Mouse (Mus musculus) spleen, postnatal 4 days (tissue): ENCODE results near the gene Nbea.
A peak's percentile ranks its signal among the peaks of the same experiment; 100 is the strongest.
"Not testable (repeated sequence)": the region's sequence is repeated elsewhere in the genome, so short reads cannot be mapped to it uniquely, and the experiment has no call there.

ENCODE experiments used
- DNase-seq, 2 experiments: peaks; one replicate each; pipeline ENCODE4 v3.0.0; 2022; ENCODE audit warnings: low spot score in 2 of 2

The Nbea gene

DNA sequence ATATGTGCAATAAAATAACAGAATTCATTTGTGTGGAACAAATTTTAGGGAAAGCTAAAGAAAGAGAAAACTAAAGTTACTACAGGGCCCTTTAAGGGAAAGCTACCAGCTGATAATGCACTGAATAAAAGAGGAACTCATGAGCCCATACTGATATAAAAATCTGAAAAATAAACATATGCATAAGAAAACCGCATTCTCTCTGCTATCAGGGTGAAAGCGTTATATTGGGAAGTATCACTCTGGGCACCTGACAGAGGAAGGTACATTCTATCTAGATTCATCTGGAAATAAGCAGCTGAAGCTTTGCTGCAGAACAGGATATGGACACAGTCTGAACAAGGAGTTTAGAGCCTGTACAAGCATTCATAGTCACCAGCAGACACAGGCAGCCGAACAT lies 148.9 kb downstream of the Nbea start:
- no peak for DNase-seq

DNA sequence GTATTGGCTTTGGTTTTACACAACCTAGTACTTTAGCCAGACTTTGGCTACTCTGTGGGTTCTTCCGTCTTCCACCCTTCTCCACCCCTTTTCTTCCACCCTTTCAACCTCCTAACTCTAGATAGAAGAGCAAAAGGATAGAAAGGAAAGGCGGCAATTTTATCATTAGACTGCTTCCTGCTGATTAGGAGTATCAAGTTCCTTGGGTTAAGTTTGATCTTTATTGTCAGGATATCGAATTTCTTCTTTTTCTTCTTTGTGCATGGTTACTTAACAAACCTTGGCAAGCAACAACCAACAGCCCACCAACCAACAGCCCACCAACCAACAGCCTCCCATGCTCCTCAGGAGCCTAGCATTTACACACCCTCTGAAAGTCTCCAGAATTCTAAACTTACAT lies 165.0 kb downstream of the Nbea start:
- DNase-seq = no peak

DNA sequence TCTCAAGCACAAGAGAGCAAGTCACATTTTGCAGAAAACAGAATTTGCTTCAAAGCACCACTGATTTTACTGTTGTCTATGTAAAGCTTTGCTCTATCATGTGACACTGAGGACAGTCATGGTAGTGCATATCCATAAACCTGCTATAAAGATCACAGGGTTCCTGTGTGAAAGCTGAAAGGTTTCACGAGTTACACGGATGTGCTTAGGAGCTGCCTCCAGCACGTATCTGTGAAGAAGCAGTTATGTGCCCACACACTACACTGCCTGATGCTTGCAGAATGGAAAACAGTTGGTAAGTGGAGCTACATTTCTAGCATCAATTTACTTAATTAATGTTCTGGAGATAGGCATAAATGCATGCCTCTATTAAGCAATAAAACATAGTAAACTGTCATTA lies 172.4 kb downstream of the Nbea start:
- no peak for DNase-seq

DNA sequence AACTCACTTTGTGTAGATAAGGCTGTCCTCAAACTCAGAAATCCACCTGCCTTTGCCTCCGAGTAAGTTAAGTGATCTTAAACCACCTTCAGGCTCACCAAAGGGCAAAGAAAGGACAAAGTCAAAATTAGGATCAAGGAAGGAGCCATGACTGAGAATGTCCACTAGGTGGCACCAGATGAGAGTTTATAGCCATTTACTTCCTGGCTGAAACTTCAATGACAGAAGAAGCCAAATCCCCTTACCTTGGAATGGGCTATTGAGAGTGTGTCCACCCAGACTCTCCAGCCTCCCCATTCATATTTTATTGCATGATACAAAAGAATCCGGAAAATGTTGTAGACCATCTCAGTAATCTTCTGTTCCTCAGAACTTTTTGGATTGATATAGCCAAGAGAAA lies 175.5 kb downstream of the Nbea start:
- no peak for DNase-seq

DNA sequence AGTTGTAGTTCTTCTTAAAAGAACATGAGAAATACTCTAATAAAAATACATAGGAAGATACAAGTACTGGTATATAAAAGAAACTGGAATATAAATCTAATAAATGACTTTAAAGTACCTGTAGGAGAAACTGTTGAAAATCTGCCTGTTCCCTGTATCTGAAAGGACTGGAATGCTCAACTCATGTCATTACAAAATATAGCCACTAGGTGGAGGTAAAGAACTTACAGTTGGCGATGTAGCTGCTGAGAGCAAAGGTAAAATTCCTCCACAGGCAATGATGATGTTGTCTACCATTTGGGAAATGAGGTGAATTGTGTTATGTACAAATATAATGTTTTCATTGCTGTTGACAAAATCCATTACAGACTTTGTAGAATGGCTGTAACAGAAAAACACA lies 183.2 kb downstream of the Nbea start:
- no peak for DNase-seq

DNA sequence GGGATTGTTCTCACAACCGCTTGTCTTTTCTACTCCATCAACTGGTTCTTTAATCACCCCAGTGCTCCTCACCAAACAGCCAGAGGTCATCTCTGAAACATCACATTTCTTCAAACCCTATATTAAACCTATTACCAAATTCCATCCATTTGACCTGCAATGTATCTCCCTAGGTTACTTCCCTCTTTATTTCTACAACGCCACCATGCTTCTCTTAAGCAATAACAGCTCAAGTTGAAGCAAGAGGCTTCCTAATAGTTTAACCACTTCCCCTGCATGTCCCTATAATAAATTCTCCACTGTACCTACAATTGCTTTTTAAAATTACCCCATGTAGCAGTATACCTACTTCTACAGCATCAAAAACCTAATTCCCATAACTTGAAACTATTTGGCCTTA lies 205.1 kb downstream of the Nbea start:
- DNase-seq = no peak

DNA sequence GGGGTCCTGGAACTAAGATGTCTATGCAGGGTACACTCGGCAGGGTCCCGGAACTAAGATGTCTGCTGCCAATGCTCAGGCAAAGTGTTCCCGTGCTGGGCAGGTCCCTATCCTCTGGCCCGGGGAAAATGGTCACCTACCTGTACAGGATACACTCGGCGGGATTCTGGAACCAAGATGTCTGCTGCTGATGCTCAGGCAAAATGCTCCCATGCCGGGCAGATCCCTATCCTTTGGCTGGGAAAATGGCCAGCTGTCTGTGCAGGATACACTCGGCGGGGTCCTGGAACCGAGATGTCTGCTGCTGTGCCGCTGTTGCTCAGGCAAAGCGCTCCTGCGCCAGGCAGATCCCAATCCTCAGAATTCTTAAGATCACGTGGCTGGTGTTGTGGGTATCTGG lies 206.5 kb downstream of the Nbea start:
- not testable (repeated sequence) for DNase-seq

DNA sequence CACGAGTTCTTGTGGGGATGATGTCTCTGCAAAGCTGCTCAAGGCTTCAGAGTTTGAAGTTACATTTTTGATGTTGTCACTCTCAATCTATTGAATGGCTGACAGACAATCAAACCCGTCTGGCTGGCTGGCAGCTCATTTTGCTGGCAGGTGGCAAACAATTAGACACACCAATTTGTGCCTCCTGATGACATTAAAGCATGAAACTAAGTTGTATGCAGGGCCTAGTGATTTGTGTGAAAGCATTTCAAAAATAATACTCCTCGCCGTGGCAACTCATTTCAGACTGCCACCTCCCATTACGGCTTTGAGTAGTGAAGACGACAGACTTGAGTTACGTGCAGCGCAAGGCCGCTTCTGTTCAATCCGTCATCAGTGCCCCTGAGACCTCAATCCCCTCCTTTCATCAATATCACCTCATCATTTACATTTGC lies 217.8 kb downstream of the Nbea start:
- no peak for DNase-seq

DNA sequence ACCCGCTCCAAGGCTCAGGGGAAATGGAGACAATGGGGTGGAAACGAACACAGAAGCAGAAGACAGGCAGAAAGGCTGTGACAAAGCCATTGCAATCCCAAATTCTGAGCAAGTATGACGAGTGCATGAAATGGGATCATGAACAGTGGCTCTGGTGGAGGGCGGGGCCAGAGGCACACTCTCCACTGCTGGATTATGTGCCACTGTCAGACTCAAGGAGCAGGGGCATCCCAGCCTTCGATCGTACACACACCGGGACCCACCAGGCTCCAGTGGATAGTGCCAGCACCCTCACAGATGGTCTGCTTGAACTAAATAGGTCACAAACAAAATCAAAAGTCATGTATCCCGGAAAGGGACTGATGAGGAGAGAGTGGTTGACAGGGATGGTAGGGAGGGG lies 220.5 kb downstream of the Nbea start:
- peak in 1 of 2 experiments; percentile 49 for DNase-seq

DNA sequence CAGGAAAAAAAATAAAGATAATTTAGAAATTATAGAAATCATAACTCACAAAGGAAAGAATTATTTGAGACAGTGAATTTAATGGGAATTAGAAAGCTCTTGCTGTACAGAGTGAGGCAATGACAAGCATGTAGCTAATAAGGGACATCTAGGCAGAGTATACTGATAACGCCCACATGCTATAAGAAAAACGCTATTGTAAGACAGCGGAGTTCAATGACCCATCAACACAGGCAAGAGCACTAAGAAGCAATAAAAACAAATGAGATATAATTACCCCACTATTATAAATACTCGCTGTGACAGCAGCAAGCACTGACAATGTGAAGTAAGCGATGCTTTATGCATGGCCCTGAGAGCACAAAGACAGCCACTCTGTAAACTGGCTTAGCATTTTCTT lies 233.5 kb downstream of the Nbea start:
- no peak for DNase-seq

DNA sequence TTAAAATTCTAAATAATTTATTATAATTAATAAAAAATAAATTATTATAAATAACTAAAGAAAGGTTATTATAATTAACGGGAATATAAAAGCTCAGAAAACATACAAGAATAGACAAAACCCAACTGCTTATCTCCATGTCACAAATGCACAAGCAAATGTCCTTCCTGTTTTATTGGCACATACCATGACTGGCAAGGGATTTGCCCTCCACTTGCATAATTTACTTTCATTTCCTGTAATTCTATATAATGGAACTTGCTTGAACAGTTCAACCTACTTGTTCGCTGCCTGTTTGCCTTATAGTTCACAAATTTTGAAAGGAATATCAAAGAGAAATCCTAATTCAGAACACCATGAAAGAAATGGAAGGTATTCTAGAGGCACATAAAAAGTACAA lies 234.4 kb downstream of the Nbea start:
- DNase-seq = no peak

DNA sequence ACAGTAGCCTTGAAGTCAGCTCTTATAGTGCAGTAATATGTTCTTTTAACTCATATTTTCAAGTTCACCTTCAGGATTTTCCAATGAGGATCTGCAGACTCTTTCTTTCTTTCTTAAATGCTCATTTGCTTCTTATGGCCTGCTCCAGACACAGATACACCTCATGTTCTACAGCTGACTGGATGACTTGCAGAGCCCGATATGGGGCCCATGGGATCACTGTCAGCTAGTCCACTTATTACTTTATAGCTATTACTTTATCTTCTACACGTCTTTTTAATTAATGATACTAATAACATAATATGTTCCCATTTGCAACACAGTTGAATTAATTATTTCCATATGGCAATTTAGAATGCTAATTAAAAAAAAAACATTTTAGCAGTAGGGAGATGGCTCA lies 256.2 kb downstream of the Nbea start:
- no peak for DNase-seq

DNA sequence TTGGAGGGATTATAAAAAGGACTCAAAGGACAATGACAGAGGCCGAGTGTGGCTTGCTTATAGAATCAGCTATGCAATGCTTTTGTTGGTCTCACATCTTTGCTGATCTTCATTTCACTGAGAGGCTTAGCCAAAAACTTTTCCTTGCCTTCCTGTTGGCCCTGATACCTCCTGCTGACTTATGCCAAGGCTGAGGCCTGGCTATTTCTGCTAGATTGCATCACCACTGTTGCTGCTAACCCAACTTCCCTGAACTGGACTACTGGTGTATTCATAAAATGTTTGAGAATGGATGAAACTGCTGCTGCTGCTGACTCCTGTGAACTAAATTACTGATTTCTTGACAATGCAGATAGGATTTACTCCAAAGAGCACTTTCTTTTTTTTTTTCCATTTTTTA lies 274.2 kb downstream of the Nbea start:
- no peak for DNase-seq

DNA sequence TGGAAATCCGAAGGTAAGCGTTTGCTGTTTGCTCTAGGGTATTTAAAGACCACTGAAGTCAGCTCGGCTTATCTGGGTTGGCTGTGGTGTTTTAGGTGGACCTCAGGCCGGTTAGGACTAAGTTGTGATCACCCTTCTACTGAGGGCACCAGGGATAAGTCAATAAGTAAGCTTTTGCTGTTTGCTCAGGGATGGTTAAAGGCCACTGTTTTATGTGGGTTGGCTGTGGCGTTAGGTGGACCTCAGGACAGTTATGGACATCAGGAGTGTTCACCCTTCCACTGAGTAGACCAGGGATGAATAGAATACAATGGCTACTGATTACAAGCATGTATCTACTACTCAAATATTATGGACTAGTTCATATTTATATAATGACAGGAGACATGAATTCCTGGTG lies 292.9 kb downstream of the Nbea start:
- no peak for DNase-seq

DNA sequence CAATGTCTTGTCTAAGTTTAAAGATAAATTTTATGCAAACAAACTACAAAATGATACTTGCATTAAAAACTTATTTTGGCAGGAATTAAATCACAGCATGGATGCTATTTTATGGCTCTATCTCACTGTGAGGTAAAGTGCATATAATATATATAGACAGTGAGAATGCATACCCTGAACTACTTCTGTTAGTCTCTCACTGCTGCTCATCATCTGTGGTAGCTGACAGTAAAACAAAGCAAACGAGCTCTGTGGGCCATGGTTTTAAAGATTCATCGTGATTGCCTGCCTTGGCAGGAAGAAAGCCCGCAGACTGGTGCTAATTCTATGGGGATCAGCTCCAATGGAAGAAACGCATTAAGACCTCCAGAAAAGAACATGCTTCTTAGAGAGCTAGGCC lies 294.3 kb downstream of the Nbea start:
- no peak for DNase-seq

DNA sequence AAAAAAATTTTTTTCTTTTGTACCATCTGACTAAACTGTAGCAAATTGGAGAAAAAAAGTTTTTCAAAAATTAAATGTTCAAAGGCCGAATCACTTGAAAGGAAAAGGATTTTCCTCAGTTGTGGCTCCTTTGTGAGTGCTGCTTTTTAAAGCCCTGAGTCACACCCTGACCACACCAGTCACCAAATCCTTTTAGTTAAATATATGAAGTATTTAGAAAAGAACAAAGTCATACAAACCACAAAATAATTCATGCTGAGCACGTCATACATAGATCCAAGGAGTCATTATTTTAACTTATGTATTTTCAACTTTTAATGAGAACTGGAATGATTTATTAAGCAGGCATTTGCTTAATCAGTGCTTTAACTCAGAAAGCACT lies 295.7 kb downstream of the Nbea start:
- no peak for DNase-seq

DNA sequence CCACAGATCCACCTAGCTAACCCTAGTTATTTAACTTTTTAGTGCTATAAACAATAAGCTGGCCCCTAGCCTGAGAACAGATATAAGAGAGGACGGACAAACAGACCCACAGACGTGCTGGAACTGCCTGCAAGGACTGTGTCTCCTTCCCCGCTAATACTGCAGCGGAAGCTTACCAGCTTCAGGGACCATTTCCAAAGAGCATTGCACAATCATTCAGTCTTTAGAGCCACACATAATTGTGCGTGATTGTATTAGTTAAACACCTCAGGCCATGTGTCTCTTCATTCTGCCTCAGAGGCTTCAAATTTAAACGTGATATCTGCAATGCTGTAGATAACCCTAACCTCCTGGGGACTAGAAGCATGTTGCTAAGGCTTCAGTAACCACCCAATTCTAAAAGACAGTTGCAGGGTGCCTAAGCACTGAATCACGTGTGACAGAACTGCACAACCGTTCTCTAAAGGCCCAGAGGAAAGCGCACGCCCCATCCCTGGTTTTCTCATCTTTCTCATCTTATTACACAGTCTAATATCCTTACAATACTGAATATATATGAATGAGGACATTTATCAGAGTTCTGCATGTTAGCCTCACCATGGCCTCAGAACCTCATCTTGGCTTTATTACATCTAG lies 296.2 kb downstream of the Nbea start:
- no peak for DNase-seq

DNA sequence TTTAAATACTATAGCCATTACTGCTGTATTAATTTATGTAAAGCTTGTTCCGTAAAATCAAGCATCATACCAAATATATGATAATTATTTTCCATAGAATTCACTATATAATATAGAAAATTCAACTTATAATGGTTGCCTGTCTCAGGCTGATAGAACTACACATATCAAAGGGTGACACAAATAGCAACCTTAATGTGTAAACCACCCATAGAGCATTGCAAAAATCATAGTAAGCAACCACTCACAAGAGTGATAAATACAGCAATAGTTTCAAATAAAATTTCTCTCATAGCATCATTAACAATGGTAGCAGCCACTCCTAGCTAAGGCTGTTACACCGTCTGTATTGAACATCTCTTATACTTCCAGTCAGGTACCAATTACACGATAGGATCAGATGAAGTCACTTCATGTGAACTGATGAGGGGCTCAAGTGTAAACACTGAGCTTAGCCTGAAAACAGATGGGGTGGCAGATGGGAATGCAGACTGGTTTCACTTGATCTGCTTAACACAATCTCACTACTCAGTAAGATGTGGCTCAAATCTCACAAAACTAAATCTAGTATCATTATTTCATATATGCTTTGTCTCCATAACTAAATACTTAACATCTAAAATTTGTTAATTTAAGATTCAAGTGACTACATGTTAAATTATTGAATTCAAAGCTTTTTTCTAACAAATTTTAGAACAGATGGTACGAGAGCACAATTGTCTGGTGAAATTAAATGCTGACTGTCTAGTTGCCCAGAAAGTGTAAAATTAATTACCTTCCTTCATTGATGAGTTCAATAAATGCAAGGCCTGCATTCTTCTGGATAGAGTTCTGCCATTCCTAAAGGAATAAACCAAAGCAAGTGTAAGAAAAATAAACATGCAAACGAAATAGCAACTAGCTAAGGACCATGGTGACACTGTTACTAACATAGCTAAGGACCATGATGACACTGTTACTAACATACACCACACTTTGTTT lies 310.3 kb downstream of the Nbea start:
- no peak for DNase-seq

DNA sequence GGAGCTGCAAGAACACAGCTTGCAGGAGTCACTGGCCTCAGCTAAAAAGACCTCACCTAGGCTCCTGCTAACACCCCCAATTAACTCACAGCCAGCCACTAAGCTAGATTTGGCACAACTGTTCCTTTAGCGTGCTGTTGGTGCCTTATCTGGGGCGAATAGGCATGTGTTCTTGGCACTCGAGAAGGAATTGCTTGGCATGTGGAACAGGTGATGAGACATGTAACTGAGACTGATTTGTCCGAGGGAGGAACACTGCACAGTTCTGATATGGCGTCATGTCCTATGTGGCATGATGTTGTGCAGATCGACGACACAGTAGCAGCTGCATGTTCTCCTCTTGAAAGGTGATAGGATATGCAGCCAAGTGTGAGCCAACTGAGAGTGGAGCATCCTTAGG lies 331.0 kb downstream of the Nbea start:
- no peak for DNase-seq

DNA sequence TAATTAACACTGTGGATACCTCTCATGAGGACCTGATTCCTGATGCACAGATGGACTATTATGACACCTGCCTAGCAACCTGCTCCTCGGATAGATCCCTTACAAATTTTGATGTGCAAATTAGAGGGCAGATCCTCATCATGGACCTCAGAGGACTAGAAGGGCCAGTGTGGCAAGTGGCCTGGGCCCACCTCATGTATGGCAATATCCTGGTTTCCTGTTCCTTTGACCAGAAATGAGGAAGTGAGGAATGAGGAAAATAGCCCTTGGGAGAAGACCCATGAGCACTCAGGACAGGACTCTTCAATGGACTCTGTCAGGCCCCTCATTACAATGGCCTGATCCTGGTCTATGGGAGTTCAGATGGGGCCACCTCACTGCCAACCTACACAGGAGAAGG lies 336.4 kb downstream of the Nbea start:
- DNase-seq = no peak

DNA sequence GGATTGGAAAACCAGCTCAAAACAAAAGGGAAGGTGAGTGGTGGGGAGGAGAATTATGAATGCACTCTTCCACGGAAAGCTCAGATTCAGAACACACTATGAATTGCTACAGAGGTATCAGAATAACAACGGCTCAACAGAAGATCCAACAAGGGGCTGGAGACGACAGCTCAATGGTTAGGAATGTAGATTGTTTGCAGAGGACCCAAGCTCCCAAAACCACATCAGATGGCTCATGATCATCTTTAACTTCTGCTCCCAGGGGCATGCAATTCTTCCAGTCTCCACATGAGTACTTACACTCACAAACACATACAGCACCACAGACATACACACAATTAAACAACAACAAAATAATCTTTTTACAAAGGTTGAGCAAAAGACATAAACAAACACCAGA lies 346.3 kb downstream of the Nbea start:
- DNase-seq = no peak

DNA sequence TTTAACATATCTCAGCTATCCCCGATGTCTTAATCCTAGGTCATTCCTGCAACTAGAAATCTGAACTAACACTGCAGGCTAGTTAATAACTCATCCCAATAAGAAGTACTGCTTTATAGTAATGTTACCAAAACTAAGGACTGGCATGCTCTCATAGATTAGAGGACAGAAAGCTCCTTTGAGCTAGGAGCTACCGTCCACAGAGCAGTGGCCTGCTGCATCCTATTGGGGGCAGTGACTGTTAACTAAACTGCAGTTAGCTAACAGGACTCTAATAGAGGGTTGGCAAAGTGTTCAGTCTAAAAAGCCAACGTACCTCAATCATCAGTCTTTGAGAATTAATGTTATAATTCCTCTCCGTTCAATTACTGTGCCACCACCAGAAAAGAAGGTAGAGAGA lies 348.3 kb downstream of the Nbea start:
- DNase-seq = no peak

DNA sequence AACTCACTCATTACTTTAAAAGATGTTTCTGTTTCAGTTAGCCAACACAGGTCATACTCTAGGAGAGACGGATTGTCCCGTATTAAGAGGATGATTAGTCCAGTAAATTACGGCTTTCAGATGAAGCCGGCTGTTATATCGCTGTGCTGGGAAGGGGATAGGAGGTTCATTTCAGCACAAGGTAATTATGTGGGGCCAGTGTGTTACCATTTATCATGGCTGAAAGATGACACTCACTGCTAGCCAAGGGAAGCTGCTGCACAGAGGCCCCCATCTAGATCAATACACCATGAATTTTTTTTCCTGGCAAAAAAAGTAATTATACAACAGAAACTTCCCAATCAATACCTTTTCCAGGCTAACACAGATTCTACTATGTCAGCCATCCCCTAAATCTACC lies 353.3 kb downstream of the Nbea start:
- DNase-seq = no peak
